ENCODE assay signal across 13 mouse cellular contexts in the genomic region with DNA sequence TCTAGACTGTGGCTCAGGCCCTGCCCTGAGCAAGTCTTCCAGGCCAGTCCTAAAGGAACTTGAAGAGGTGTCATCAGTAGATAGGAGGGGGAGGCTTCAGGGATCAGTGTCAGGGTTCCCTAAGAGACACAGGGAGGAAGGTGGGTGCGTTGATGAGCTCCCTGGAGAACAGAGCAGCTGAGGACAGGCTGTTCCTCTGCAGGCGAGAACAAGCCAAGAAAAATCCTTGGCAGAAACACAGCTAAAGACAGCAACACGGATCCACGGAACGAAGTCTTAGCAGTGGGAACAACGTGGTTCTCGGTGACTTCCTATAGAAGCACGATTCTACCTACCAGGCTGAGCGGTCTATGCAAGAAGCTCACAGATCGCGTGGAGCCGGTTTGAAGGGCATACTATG. TPM values are rescaled to one million over a fixed set of nuclear protein-coding genes. Genes with fewer than 3 reads are reported as not detected.
A peak's percentile ranks its signal among the peaks of the same experiment; 100 is the strongest.
DNase-seq lines count a peak whose midpoint lies in the region; ATAC-seq and TF ChIP-seq lines count a peak whose summit lies in the region.
"Had no signal": no experiment of that assay in that cellular context is flagged by ENCODE, and none has a peak within 500 bp of the region (broad histone marks: within the 10 kb centered on the region; RNA-seq: fewer than 3 reads in every experiment).

No protein-coding gene starts in this region.

- no peak overlapping the region for H3K4me3 ChIP-seq in heart, adult 2 months
- H3K4me3 ChIP-seq in heart, embryonic 12.5 days: no peak overlapping the region
- H3K4me3 ChIP-seq in forebrain, embryonic 15.5 days: no peak overlapping the region
- H3K4me3 ChIP-seq: embryonic facial prominence, embryonic 12.5 days; forebrain, embryonic 12.5 days; liver, embryonic 15.5 days had no signal

- no peaks in the 10 kb centered on the region for H3K27me3 ChIP-seq in heart, adult 2 months (ENCODE audit: control insufficient read depth, insufficient read depth, low read length)
- peaks cover 14% of the 10 kb centered on the region; the same call in 1 of the 2 replicates for H3K27me3 ChIP-seq in heart, embryonic 12.5 days (replicated peaks)
- no peaks in the 10 kb centered on the region for H3K27me3 ChIP-seq in forebrain, embryonic 15.5 days
- H3K27me3 ChIP-seq: embryonic facial prominence, embryonic 12.5 days; liver, embryonic 15.5 days had no signal

- WGBS in heart, adult 2 months: 64% methylated on average over 12 of the region's 12 CpGs
- 80% methylated on average over 12 of the region's 12 CpGs for WGBS in heart, embryonic 12.5 days
- WGBS in forebrain, embryonic 15.5 days: 85% methylated on average over 12 of the region's 12 CpGs

- no peak for TF ChIP-seq POLR2A in heart, adult 2 months (IDR thresholded peaks at IDR 0.05; ENCODE audit: insufficient read depth, low read depth, low read length)

- H3K27ac ChIP-seq in heart, adult 2 months: no peak overlapping the region
- H3K27ac ChIP-seq in heart, embryonic 12.5 days (ENCODE audit: poor library complexity, severe bottlenecking): no peak overlapping the region
- no peak overlapping the region for H3K27ac ChIP-seq in forebrain, embryonic 15.5 days (replicated peaks)
- H3K27ac ChIP-seq: embryonic facial prominence, embryonic 12.5 days; forebrain, embryonic 12.5 days; liver, embryonic 15.5 days had no signal

- peaks cover 15% of the 10 kb centered on the region for H3K4me1 ChIP-seq in heart, adult 2 months (ENCODE audit: control insufficient read depth, insufficient read depth, low read length)
- peaks cover 44% of the 10 kb centered on the region for H3K4me1 ChIP-seq in heart, embryonic 12.5 days (replicated peaks)
- H3K4me1 ChIP-seq in forebrain, embryonic 15.5 days: peaks cover 24% of the 10 kb centered on the region
- H3K4me1 ChIP-seq: liver, embryonic 15.5 days had no signal

- no peak for ATAC-seq in heart, embryonic 12.5 days (ENCODE audit: insufficient number of reproducible peaks, low FRiP score)
- no peak for ATAC-seq in forebrain, embryonic 15.5 days (replicated peaks)

- peak; percentile 44 to 51 for DNase-seq in heart, adult 2 months
- peak; percentile 27 for DNase-seq in urinary bladder, postnatal 14 days (ENCODE audit: low spot score)
- no peak for DNase-seq in urinary bladder, postnatal 10 days (ENCODE audit: low spot score)
- DNase-seq in left cerebral cortex, postnatal 36 days (ENCODE audit: low spot score in 2 of 2): peak; percentile 73 to 80
- no peak for DNase-seq in cerebellum, adult 18-20 months
- DNase-seq in cerebellum, adult 11-12 months: no peak
- DNase-seq: adrenal gland, adult 2 months; kidney, adult 11 months had no signal

- no peak overlapping the region for H3K4me2 ChIP-seq in heart, embryonic 12.5 days
- no peak overlapping the region for H3K4me2 ChIP-seq in forebrain, embryonic 15.5 days (replicated peaks)
- H3K4me2 ChIP-seq: embryonic facial prominence, embryonic 12.5 days; forebrain, embryonic 12.5 days; liver, embryonic 15.5 days had no signal

- no peak for TF ChIP-seq CTCF in heart, adult 2 months (IDR thresholded peaks at IDR 0.05)

- H3K36me3 ChIP-seq in heart, adult 2 months (ENCODE audit: control insufficient read depth, insufficient read depth, low read length): peaks cover 4% of the 10 kb centered on the region; the same call in 1 of the 2 replicates
- no peaks in the 10 kb centered on the region for H3K36me3 ChIP-seq in heart, embryonic 12.5 days
- H3K36me3 ChIP-seq in forebrain, embryonic 15.5 days: no peaks in the 10 kb centered on the region
- H3K36me3 ChIP-seq: embryonic facial prominence, embryonic 12.5 days; forebrain, embryonic 12.5 days; liver, embryonic 15.5 days had no signal

- no peaks in the 10 kb centered on the region for H3K9me3 ChIP-seq in heart, embryonic 12.5 days (replicated peaks)
- H3K9me3 ChIP-seq in forebrain, embryonic 15.5 days: no peaks in the 10 kb centered on the region
- H3K9me3 ChIP-seq: embryonic facial prominence, embryonic 12.5 days; forebrain, embryonic 12.5 days; liver, embryonic 15.5 days had no signal

- intact Hi-C loops in heart, adult 2 months (cut with DNase I): loop anchor here (2.0 kb wide), 1 partner anchor 44 kb away; the partner anchor contains the start of gene Rgma
- intact Hi-C loops in left cerebral cortex, postnatal 36 days (cut with DNase I): no loop called here

- H3K9ac ChIP-seq in heart, adult 2 months (ENCODE audit: low read depth, low read length): no peak overlapping the region
- no peak overlapping the region for H3K9ac ChIP-seq in heart, embryonic 12.5 days
- no peak overlapping the region for H3K9ac ChIP-seq in forebrain, embryonic 15.5 days (replicated peaks)
- H3K9ac ChIP-seq: embryonic facial prominence, embryonic 12.5 days; forebrain, embryonic 12.5 days; liver, embryonic 15.5 days had no signal

- TF ChIP-seq EP300 in heart, adult 2 months (IDR thresholded peaks at IDR 0.05; ENCODE audit: insufficient read depth, low read depth, low read length): 0 out of 2 replicates have a peak, but pooled peaks have one; percentile 28

- no peaks in the 10 kb centered on the region for H3K79me2 ChIP-seq in heart, adult 2 months (replicated peaks; ENCODE audit: control insufficient read depth, insufficient read depth, low read length)

RNA-seq across cellular contexts. Expression of gene Rgma, which starts 44.6 kb away (rescaled TPM):
- 10 to 100 TPM; 54.6 to 83.7 TPM for total RNA-seq in heart, adult 2 months (2021)
- 27.4 and 28.7 TPM in 2 replicates for polyA plus RNA-seq in heart, adult 2 months (2012; rRNA removed)
- polyA plus RNA-seq in heart, embryonic 12.5 days (2016; fragmentation: Nextera tagmentation; extraction: Ambion mirVana): 3.5 and 3.7 TPM in 2 replicates
- 10 to 100 TPM; 59.0 to 64.1 TPM for total RNA-seq in left cerebral cortex, postnatal 36 days (2021)
- polyA plus RNA-seq in forebrain, embryonic 15.5 days (2015; fragmentation: Nextera tagmentation; extraction: Ambion mirVana): 20.3 and 25.2 TPM in 2 replicates

Comparison
In these comparisons a context has a peak if more than half of its experiments do, and no peak if none do; other contexts are left out.
1. DNase-seq: peak in heart, adult 2 months (2 of 2), urinary bladder, postnatal 14 days (single experiment) and left cerebral cortex, postnatal 36 days (2 of 2); none in urinary bladder, postnatal 10 days (single experiment), cerebellum, adult 18-20 months (0 of 2) and cerebellum, adult 11-12 months (single experiment).